Mouse (Mus musculus): ENCODE measurements at regions not wholly inside any gene's neighbourhood (a gene's known extent, or its start where the extent isn't known, plus 50 kb on each side); places are given as distances from the start of the nearest gene placed in this dataset.

- Histone ChIP-seq H3K9ac (ENCODE audit: low read length) (no peak overlapping the region), H3K36me3 (ENCODE audit: control insufficient read depth, insufficient read depth, low read length) (no peaks in the 10 kb centered on the region), H3K4me2 (ENCODE audit: low read depth, low read length) (no peak overlapping the region), H3K4me3 (replicated peaks; ENCODE audit: low read length) (no peak overlapping the region), H3K9me3 (replicated peaks; ENCODE audit: control insufficient read depth, low read length) (no peaks in the 10 kb centered on the region), H3K27me3 (ENCODE audit: control insufficient read depth, insufficient read depth, low read length) (no peaks in the 10 kb centered on the region), H3K4me1 (ENCODE audit: control insufficient read depth, insufficient read depth, low read length) (no peaks in the 10 kb centered on the region), H3K27ac (ENCODE audit: low read length) (no peak overlapping the region)
- 35% methylated on average over 2 of the region's 2 CpGs for WGBS
- ATAC-seq (ENCODE audit: insufficient read depth, low FRiP score) = no peak
Measured at GRCm38 (mm10) chr4:28456312-28456711, 356.6 kb upstream of the Epha7 start.

Data from stomach, embryonic 16.5 days (tissue).